Mouse (Mus musculus) kidney, adult 2 months (tissue): ENCODE results near the gene Gdap2.

Source experiments
- CTCF ChIP-seq: fragments of 200-500 bp; conservative IDR thresholded peaks from 2 replicates; pipeline ENCODE4 v1.5.1; 2011; ENCODE audit warnings: low read depth, mild to moderate bottlenecking, control low read depth, low read length, moderate library complexity, mixed read lengths; ENCODE audit not compliant: insufficient read depth, insufficient read length
- POLR2A ChIP-seq: fragments of 200-500 bp; IDR thresholded peaks from one replicate; pipeline ENCODE4 v1.6.1; 2011; ENCODE audit warnings: low read depth, low read length, control low read depth

DNA sequence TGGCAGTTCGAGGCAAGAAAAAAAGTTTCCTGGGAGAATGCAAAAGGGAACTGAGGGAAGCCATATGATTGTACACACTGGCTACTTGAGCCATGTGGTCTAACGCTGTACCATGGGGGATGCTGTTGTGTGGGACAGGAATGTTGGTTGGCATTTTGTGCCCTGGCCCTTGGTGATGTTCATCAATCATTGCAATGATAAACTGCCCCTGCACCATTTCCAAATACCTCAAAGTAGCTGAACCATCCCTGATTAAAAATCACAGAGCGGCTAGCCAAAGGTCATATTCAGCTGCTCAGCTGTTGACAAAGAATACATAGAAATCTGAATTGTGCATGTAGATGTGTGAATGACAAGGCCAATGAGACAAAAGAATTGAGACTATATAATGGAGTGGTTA lies 66.8 kb downstream of the Gdap2 start:
- TF ChIP-seq POLR2A (no peak), CTCF (no peak)
